Comparison of ENCODE assay signal across 26 mouse cellular contexts in genomic region chr4:154426901-154427300, GRCm38 (mm10).
DNase-seq lines count a peak whose midpoint lies in the region; ATAC-seq lines count a peak whose summit lies in the region.
"Had no signal": no experiment of that assay in that cellular context is flagged by ENCODE, and none has a peak within 500 bp of the region (broad histone marks: within the 10 kb centered on the region; RNA-seq: fewer than 3 reads in every experiment).

No protein-coding gene starts in this region.

- 50% methylated on average over 7 of the region's 7 CpGs for WGBS in embryonic facial prominence, embryonic 10.5 days
- WGBS in embryonic facial prominence, embryonic 13.5 days: 40% methylated on average over 7 of the region's 7 CpGs
- WGBS in limb, embryonic 11.5 days: 29% methylated on average over 7 of the region's 7 CpGs

- no peak overlapping the region for H3K4me3 ChIP-seq in embryonic facial prominence, embryonic 10.5 days
- no peak overlapping the region for H3K4me3 ChIP-seq in embryonic facial prominence, embryonic 13.5 days
- no peak overlapping the region for H3K4me3 ChIP-seq in limb, embryonic 11.5 days (ENCODE audit: low read depth, low read length)
- H3K4me3 ChIP-seq: embryonic facial prominence, embryonic 15.5 days; heart, adult 2 months; heart, embryonic 12.5 days; heart, embryonic 15.5 days; hindbrain, embryonic 12.5 days; hindbrain, embryonic 15.5 days had no signal

- peak overlapping the region; percentile 65; the same call in 1 of the 2 replicates for H3K27ac ChIP-seq in embryonic facial prominence, embryonic 10.5 days (replicated peaks)
- H3K27ac ChIP-seq in embryonic facial prominence, embryonic 13.5 days: no peak overlapping the region
- H3K27ac ChIP-seq in limb, embryonic 11.5 days (replicated peaks; ENCODE audit: low read depth, low read length): no peak overlapping the region
- H3K27ac ChIP-seq: heart, adult 2 months; heart, embryonic 15.5 days; hindbrain, embryonic 12.5 days; hindbrain, embryonic 15.5 days had no signal

- H3K9me3 ChIP-seq in embryonic facial prominence, embryonic 10.5 days: no peaks in the 10 kb centered on the region
- no peaks in the 10 kb centered on the region for H3K9me3 ChIP-seq in embryonic facial prominence, embryonic 13.5 days
- H3K9me3 ChIP-seq in limb, embryonic 11.5 days (ENCODE audit: control insufficient read depth, low read length): no peaks in the 10 kb centered on the region
- H3K9me3 ChIP-seq: embryonic facial prominence, embryonic 15.5 days; heart, embryonic 12.5 days; heart, embryonic 15.5 days; hindbrain, embryonic 12.5 days; hindbrain, embryonic 15.5 days had no signal

- H3K4me2 ChIP-seq in embryonic facial prominence, embryonic 13.5 days: no peak overlapping the region
- no peak overlapping the region for H3K4me2 ChIP-seq in limb, embryonic 11.5 days (ENCODE audit: low read depth, severe bottlenecking)
- H3K4me2 ChIP-seq: embryonic facial prominence, embryonic 15.5 days; heart, embryonic 12.5 days; heart, embryonic 15.5 days; hindbrain, embryonic 12.5 days; hindbrain, embryonic 15.5 days had no signal

- ATAC-seq in embryonic facial prominence, embryonic 13.5 days (ENCODE audit: insufficient number of reproducible peaks, insufficient read depth, low FRiP score, low TSS enrichment, low read depth): no peak
- ATAC-seq in limb, embryonic 11.5 days (ENCODE audit: insufficient number of reproducible peaks, low FRiP score, low TSS enrichment, low read depth): no peak
- ATAC-seq: forebrain, embryonic 14.5 days; forebrain, postnatal 0 days; intestine, postnatal 0 days; Patski had no signal

- 0 out of 2 replicates have a peak overlapping the region, but pooled peaks have one; percentile 3 for H3K9ac ChIP-seq in embryonic facial prominence, embryonic 13.5 days
- no peak overlapping the region for H3K9ac ChIP-seq in limb, embryonic 11.5 days (ENCODE audit: low read length)
- H3K9ac ChIP-seq: embryonic facial prominence, embryonic 15.5 days; forebrain, postnatal 0 days; heart, embryonic 12.5 days; heart, embryonic 15.5 days; hindbrain, embryonic 12.5 days; hindbrain, embryonic 15.5 days had no signal

- peaks cover 71% of the 10 kb centered on the region for H3K4me1 ChIP-seq in embryonic facial prominence, embryonic 10.5 days
- peaks cover 59% of the 10 kb centered on the region for H3K4me1 ChIP-seq in embryonic facial prominence, embryonic 13.5 days
- peaks cover 56% of the 10 kb centered on the region for H3K4me1 ChIP-seq in limb, embryonic 11.5 days (ENCODE audit: control insufficient read depth, insufficient read depth, low read length)

- peak; percentile 42 for DNase-seq in embryo, embryonic 10.5 days (ENCODE audit: low spot score)
- DNase-seq in embryo, embryonic 9.5 days (ENCODE audit: extremely low spot score): no peak
- DNase-seq in embryonic facial prominence, embryonic 10.5 days (ENCODE audit: low spot score): peak; percentile 65
- peak; percentile 64 for DNase-seq in limb, embryonic 11.5 days (ENCODE audit: low spot score)
- DNase-seq in kidney, adult 8-10 months: no peak
- DNase-seq in yolk sac, embryonic 10.5 days (ENCODE audit: low spot score): no peak
- DNase-seq: B cell, adult 2 months; cerebellum, adult 18-20 months; cerebellum, adult 9-10 months; cerebellum, postnatal 14 days; forebrain, postnatal 0 days; gastrocnemius, postnatal 25 days; heart, adult 2 months; heart, postnatal 10 days; heart, postnatal 4 days had no signal

- H3K36me3 ChIP-seq in embryonic facial prominence, embryonic 10.5 days (replicated peaks): 0 out of 2 replicates have a peak, but pooled peaks cover 5% of the 10 kb centered on the region
- H3K36me3 ChIP-seq in embryonic facial prominence, embryonic 13.5 days: no peaks in the 10 kb centered on the region
- peaks cover 2% of the 10 kb centered on the region; the same call in 1 of the 2 replicates for H3K36me3 ChIP-seq in limb, embryonic 11.5 days (ENCODE audit: control insufficient read depth, insufficient read depth, low read length)
- H3K36me3 ChIP-seq: embryonic facial prominence, embryonic 15.5 days; G1E; heart, embryonic 12.5 days; heart, embryonic 15.5 days; hindbrain, embryonic 12.5 days; hindbrain, embryonic 15.5 days had no signal

- peaks cover 20% of the 10 kb centered on the region for H3K27me3 ChIP-seq in embryonic facial prominence, embryonic 10.5 days (replicated peaks; ENCODE audit: low read depth, poor library complexity, severe bottlenecking)
- H3K27me3 ChIP-seq in embryonic facial prominence, embryonic 13.5 days: peaks cover 49% of the 10 kb centered on the region
- H3K27me3 ChIP-seq in limb, embryonic 11.5 days (ENCODE audit: control insufficient read depth, insufficient read depth, low read length): no peaks in the 10 kb centered on the region
- H3K27me3 ChIP-seq: CH12.LX had no signal

Comparison
In these comparisons a context has a peak if more than half of its experiments do, and no peak if none do; other contexts are left out.
1. DNase-seq: peak in embryo, embryonic 10.5 days (single experiment), embryonic facial prominence, embryonic 10.5 days (single experiment) and limb, embryonic 11.5 days (single experiment); none in embryo, embryonic 9.5 days (single experiment), kidney, adult 8-10 months (0 of 2) and yolk sac, embryonic 10.5 days (single experiment).